Mouse (Mus musculus): ENCODE measurements around the gene Vapa. TPM values are rescaled to one million over a fixed set of nuclear protein-coding genes. Genes with fewer than 3 reads are reported as not detected.
"Not testable (repeated sequence)": the region's sequence is repeated elsewhere in the genome, so short reads cannot be mapped to it uniquely, and the experiment has no call there.

Gene Vapa
- polyA plus RNA-seq, 1 experiment from 2014 or later: 221 TPM

DNA sequence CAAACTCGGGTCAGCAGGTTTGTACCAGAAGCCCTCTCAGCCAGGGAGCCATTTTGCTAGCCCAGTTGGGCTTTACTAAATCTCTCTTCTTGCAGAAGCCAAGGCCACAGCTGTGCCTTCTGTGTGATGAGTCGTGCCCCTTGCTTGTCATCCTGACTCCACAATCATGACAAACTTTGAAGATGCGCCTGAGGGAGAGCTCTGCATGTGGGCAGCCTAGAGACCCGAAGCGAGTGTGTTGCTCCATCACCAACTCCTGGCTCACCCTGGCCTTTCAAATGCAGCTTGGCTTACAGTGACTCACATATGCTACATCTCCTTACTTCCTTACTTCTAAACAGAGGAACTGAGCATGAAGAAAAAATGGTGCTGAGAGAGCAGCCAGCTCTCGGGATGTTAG, 16.6 kb upstream of the Vapa start:
- DNase-seq (ENCODE audit: low spot score) (no peak), ATAC-seq (no peak)
- no peak overlapping the region for H3K9ac ChIP-seq (replicated peaks; ENCODE audit: low read depth)
- H3K27me3 ChIP-seq (replicated peaks; ENCODE audit: insufficient read depth, low read length): no peaks in the 10 kb centered on the region
- no peak overlapping the region for H3K27ac ChIP-seq (ENCODE audit: low read length)
- no peaks in the 10 kb centered on the region for H3K4me1 ChIP-seq (ENCODE audit: insufficient read depth, low read depth, low read length)
- H3K36me3 ChIP-seq (ENCODE audit: insufficient read depth, low read length): no peaks in the 10 kb centered on the region
- TF ChIP-seq EP300 (IDR thresholded peaks at IDR 0.05): no peak
- no peak for TF ChIP-seq CTCF (IDR thresholded peaks at IDR 0.05)
- H3K9me3 ChIP-seq (ENCODE audit: low read length): no peaks in the 10 kb centered on the region
- H3K4me3 ChIP-seq (ENCODE audit: low read depth, low read length): no peak overlapping the region
- no peak overlapping the region for H3K4me2 ChIP-seq (replicated peaks; ENCODE audit: low read depth, low read length)
- WGBS: 73% methylated on average over 6 of the region's 6 CpGs

DNA sequence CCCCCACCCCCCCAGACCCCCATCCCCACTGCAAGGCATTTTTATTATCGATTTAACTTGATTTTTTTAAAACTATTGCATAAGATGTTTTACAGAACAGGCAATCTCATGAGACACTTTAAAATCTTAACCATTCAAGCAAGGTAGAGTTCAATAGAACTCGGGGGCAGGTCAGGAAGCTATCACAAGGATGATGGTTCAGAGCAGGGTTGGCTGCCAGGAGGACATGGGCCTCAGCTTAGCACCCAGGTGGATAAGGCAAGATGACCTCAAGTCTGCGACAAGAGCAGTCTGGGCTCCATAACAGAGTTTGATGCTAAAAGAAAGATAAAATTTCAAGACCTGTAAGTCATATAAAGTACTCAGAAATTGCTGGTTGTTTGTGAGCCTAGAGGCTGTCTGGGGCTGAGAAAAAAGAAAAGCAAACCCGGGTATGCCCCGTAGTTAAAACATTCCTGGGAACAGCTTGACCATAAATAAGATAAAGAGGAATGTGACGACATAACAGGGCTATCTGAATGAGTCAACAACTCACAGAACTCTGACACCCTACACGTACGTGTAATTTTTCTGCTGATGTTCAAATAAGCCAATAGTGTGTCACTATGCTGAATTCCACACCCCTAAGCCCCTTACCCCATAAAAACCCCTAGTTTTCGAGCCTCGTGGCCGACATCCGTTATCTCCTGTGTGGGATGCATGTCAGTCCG, 15.6 kb upstream of the Vapa start:
- not testable (repeated sequence) for H3K9me3 ChIP-seq (ENCODE audit: low read length); H3K4me1 ChIP-seq (ENCODE audit: insufficient read depth, low read depth, low read length); H3K27ac ChIP-seq (ENCODE audit: low read length); H3K4me2 ChIP-seq (replicated peaks; ENCODE audit: low read depth, low read length); H3K36me3 ChIP-seq (ENCODE audit: insufficient read depth, low read length); H3K4me3 ChIP-seq (ENCODE audit: low read depth, low read length); ATAC-seq; H3K9ac ChIP-seq (replicated peaks; ENCODE audit: low read depth); H3K27me3 ChIP-seq (replicated peaks; ENCODE audit: insufficient read depth, low read length); DNase-seq (ENCODE audit: low spot score)
- WGBS: 59% methylated on average over 13 of the region's 13 CpGs

DNA sequence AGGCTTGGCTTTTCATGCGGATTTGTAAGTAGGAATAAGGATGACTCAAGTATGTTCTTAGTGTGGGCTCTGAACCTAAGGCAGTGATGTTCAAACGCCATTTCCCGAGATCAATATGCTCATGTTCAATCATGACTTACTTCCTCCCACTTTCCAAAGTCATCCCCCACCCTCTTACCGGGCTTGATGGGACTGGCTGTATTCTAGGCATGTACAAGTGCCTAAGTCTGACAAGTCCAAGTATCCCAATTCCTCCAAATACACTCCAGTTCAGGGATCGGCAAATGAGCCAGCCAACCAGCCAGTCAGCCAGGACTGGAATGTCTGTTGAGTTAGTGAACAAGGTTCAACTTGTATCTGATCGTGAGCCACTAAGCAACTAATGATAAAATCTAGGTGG, 12.9 kb upstream of the Vapa start:
- H3K4me1 ChIP-seq (ENCODE audit: insufficient read depth, low read depth, low read length): no peaks in the 10 kb centered on the region
- 85% methylated on average over 6 of the region's 6 CpGs for WGBS
- H3K36me3 ChIP-seq (ENCODE audit: insufficient read depth, low read length): no peaks in the 10 kb centered on the region
- no peaks in the 10 kb centered on the region for H3K27me3 ChIP-seq (replicated peaks; ENCODE audit: insufficient read depth, low read length)
- TF ChIP-seq CTCF (IDR thresholded peaks at IDR 0.05) (no peak), EP300 (IDR thresholded peaks at IDR 0.05) (no peak)
- DNase-seq (ENCODE audit: low spot score): no peak
- no peak overlapping the region for H3K4me2 ChIP-seq (replicated peaks; ENCODE audit: low read depth, low read length)
- no peak overlapping the region for H3K4me3 ChIP-seq (ENCODE audit: low read depth, low read length)
- H3K9me3 ChIP-seq (ENCODE audit: low read length): no peaks in the 10 kb centered on the region
- ATAC-seq: no peak
- H3K27ac ChIP-seq (ENCODE audit: low read length): no peak overlapping the region
- H3K9ac ChIP-seq (replicated peaks; ENCODE audit: low read depth): no peak overlapping the region

DNA sequence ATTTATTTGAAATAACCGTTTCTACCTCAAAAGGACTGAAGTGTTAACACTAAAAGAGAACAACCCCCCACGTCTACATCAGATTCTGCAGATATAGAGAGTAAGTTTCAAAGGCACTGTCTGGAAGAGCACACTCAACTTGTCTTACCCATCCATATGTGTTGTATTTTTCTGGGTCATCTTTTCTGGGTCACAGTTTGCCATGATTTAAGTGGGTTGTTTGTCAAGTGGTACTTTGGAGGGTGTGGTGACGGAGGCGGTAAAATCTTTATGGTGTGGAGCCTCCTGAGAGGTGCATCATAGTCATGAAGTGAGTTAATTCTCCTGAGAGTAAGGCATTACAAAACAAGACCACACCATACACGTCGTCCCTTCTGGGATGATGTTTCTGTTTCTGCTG, 12.2 kb upstream of the Vapa start:
- Histone ChIP-seq H3K9me3 (ENCODE audit: low read length) (no peaks in the 10 kb centered on the region), H3K9ac (replicated peaks; ENCODE audit: low read depth) (no peak overlapping the region), H3K4me1 (ENCODE audit: insufficient read depth, low read depth, low read length) (no peaks in the 10 kb centered on the region), H3K36me3 (ENCODE audit: insufficient read depth, low read length) (no peaks in the 10 kb centered on the region), H3K4me2 (replicated peaks; ENCODE audit: low read depth, low read length) (no peak overlapping the region), H3K27me3 (replicated peaks; ENCODE audit: insufficient read depth, low read length) (no peaks in the 10 kb centered on the region), H3K27ac (ENCODE audit: low read length) (no peak overlapping the region), H3K4me3 (ENCODE audit: low read depth, low read length) (no peak overlapping the region)
- ATAC-seq: no peak
- TF ChIP-seq EP300 (IDR thresholded peaks at IDR 0.05) (no peak), CTCF (IDR thresholded peaks at IDR 0.05) (no peak)
- DNase-seq (ENCODE audit: low spot score): no peak
- WGBS: 81% methylated on average over 6 of the region's 6 CpGs

DNA sequence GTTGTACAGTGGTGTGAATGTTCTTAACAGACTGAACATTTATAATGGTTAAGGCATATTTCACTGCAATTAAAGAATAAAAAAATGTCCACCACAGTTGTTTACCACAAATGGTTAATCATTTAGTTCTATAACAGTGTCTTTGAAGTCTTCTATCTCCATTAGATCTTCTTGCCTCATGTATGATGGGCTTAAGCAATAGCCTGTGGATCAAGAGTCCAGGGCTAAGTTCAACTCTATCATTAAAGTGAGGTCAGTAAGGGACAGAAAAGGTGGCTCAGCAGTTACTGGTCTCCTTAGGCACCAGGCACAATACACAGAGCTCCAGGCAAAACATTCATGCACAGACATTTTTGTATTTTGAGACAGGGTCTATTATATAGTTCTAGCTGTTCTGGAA, 9.8 kb upstream of the Vapa start:
- no peak overlapping the region for H3K4me3 ChIP-seq (ENCODE audit: low read depth, low read length)
- H3K9ac ChIP-seq (replicated peaks; ENCODE audit: low read depth): no peak overlapping the region
- H3K27me3 ChIP-seq (replicated peaks; ENCODE audit: insufficient read depth, low read length): no peaks in the 10 kb centered on the region
- no peak overlapping the region for H3K27ac ChIP-seq (ENCODE audit: low read length)
- TF ChIP-seq CTCF (IDR thresholded peaks at IDR 0.05): no peak
- no peaks in the 10 kb centered on the region for H3K36me3 ChIP-seq (ENCODE audit: insufficient read depth, low read length)
- no peak overlapping the region for H3K4me2 ChIP-seq (replicated peaks; ENCODE audit: low read depth, low read length)
- no peaks in the 10 kb centered on the region for H3K4me1 ChIP-seq (ENCODE audit: insufficient read depth, low read depth, low read length)
- ATAC-seq (no peak), DNase-seq (ENCODE audit: low spot score) (no peak)
- no peaks in the 10 kb centered on the region for H3K9me3 ChIP-seq (ENCODE audit: low read length)

DNA sequence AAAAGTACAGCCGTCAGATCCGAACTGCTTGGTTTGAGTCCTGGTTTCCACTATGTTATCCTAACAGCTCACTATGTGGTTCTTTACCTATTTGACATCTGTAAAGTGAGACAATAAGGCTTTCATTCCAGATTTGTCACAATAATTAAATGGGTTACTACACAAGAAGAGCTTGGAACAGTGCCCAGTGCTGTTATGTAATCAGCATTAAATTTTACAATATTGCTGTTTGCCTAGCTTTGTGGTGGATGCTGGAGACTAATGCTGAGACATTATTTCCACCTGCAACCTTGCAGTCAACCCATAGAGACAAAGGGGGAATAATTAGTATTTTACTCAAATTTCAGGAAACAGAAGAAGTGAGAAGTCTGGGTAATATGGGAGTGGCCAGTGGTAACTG, 5.1 kb upstream of the Vapa start:
- Histone ChIP-seq H3K4me1 (ENCODE audit: insufficient read depth, low read depth, low read length) (no peaks in the 10 kb centered on the region), H3K4me2 (replicated peaks; ENCODE audit: low read depth, low read length) (no peak overlapping the region), H3K27ac (ENCODE audit: low read length) (no peak overlapping the region), H3K9me3 (ENCODE audit: low read length) (no peaks in the 10 kb centered on the region), H3K27me3 (replicated peaks; ENCODE audit: insufficient read depth, low read length) (no peaks in the 10 kb centered on the region), H3K36me3 (ENCODE audit: insufficient read depth, low read length) (no peaks in the 10 kb centered on the region), H3K9ac (replicated peaks; ENCODE audit: low read depth) (no peak overlapping the region), H3K4me3 (ENCODE audit: low read depth, low read length) (no peak overlapping the region)
- DNase-seq (ENCODE audit: low spot score) (peak; percentile 30), ATAC-seq (no peak)
- TF ChIP-seq CTCF (IDR thresholded peaks at IDR 0.05) (no peak), EP300 (IDR thresholded peaks at IDR 0.05) (no peak)
- 84% methylated on average over 2 of the region's 2 CpGs for WGBS

DNA sequence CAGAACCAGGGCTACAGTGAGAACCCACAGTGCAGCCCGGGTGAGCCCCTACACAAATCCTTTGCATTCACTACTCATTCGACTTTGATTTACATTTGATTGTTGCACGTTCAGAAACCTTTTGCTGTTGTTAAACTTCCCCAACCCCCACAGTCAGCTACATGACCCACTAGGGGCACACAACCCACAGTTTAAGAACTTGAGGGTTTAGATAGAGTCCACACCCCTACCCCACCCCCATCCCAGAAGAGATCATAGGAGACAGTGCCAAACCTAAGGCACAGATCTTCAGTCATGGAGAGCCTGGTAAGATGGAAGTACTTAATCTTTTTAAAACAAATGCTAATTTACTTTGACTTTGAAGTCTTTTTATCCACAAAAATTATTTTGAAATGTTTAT, 2.3 kb upstream of the Vapa start:
- Histone ChIP-seq H3K27me3 (replicated peaks; ENCODE audit: insufficient read depth, low read length) (no peaks in the 10 kb centered on the region), H3K36me3 (ENCODE audit: insufficient read depth, low read length) (no peaks in the 10 kb centered on the region), H3K4me3 (ENCODE audit: low read depth, low read length) (no peak overlapping the region), H3K4me2 (replicated peaks; ENCODE audit: low read depth, low read length) (no peak overlapping the region), H3K9ac (replicated peaks; ENCODE audit: low read depth) (no peak overlapping the region), H3K4me1 (ENCODE audit: insufficient read depth, low read depth, low read length) (peaks cover 3% of the 10 kb centered on the region; the same call in 1 of the 2 replicates), H3K9me3 (ENCODE audit: low read length) (no peaks in the 10 kb centered on the region), H3K27ac (ENCODE audit: low read length) (no peak overlapping the region)
- 47% methylated on average over 3 of the region's 3 CpGs for WGBS
- ATAC-seq (no peak), DNase-seq (ENCODE audit: low spot score) (no peak)
- TF ChIP-seq CTCF (IDR thresholded peaks at IDR 0.05) (no peak), EP300 (IDR thresholded peaks at IDR 0.05) (no peak)
